Comparison of ENCODE assay signal across 8 mouse cellular contexts in the genomic region with DNA sequence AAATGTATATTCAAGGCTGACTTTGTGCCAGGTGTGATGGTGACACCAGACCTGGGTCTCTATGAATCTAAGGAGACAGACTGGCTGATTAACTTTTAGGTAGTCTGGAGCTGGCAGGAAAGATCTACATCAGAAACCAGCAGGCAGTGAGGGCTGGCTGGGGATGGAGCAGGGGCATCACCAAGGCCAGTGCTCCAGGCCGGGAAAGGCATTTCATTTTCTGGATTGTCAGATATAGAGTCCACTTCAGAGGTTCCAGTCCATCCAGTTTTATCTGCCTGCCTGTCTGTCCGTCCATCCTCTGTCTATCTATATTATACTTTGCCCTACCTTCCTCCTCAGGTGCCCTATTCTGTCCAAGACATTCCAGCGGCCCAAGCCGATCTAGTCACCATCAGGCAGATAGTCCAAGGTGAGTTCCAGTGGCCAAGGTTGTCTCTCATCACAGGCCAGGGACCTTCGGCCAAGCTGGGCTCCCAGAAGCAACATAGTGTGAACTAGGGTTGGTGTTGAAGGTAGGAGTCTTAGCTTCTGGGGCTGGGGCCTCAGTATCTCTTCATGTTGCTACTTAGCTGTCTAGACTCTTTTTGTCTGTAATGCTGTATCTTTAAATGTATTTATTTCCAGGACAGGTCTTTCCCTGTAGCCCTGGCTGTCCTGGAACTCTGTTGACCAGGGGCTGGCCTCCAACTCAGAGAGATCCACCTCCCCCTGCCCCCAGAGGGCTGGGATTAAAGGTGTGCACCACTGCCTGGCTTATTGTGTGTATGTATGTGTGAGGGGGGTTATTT. TPM values are rescaled to one million over a fixed set of nuclear protein-coding genes. Genes with fewer than 3 reads are reported as not detected.
DNase-seq lines count a peak whose midpoint lies in the region; ATAC-seq lines count a peak whose summit lies in the region.

No protein-coding gene starts in this region.

- peak overlapping the region; percentile 6 for H3K27ac ChIP-seq in intestine, embryonic 16.5 days (ENCODE audit: low read length)
- 0 out of 2 replicates have a peak overlapping the region, but pooled peaks have one; percentile 33 for H3K27ac ChIP-seq in neural tube, embryonic 13.5 days (replicated peaks)

- H3K4me3 ChIP-seq in intestine, embryonic 16.5 days (ENCODE audit: low read length): no peak overlapping the region
- no peak overlapping the region for H3K4me3 ChIP-seq in neural tube, embryonic 13.5 days

- no peak for ATAC-seq in intestine, embryonic 16.5 days
- no peak for ATAC-seq in neural tube, embryonic 13.5 days (ENCODE audit: low read depth)

- H3K27me3 ChIP-seq in intestine, embryonic 16.5 days (replicated peaks; ENCODE audit: control insufficient read depth, insufficient read depth, low read length): no peaks in the 10 kb centered on the region
- H3K27me3 ChIP-seq in neural tube, embryonic 13.5 days: no peaks in the 10 kb centered on the region

- peak; percentile 11 for DNase-seq in cerebellum, adult 11-12 months
- DNase-seq in cerebellum, adult 9-10 months: no peak
- peak; percentile 28 to 43 for DNase-seq in right cerebral cortex, postnatal 10 days (ENCODE audit: low spot score in 2 of 2)
- no peak for DNase-seq in right cerebral cortex, adult 18-20 months
- no peak for DNase-seq in frontal cortex, postnatal 25 days (ENCODE audit: low spot score in 2 of 2)
- DNase-seq in left cerebral cortex, postnatal 36 days (ENCODE audit: low spot score in 2 of 2): no peak

- WGBS in intestine, embryonic 16.5 days: 58% methylated on average over 5 of the region's 5 CpGs
- 74% methylated on average over 5 of the region's 5 CpGs for WGBS in neural tube, embryonic 13.5 days

- H3K4me1 ChIP-seq in intestine, embryonic 16.5 days (ENCODE audit: control insufficient read depth, insufficient read depth, low read length): peaks cover 13% of the 10 kb centered on the region
- peaks cover 18% of the 10 kb centered on the region for H3K4me1 ChIP-seq in neural tube, embryonic 13.5 days (replicated peaks)

- intact Hi-C loops in left cerebral cortex, postnatal 36 days (cut with DNase I): no loop called here

- no peaks in the 10 kb centered on the region for H3K36me3 ChIP-seq in intestine, embryonic 16.5 days (ENCODE audit: control insufficient read depth, insufficient read depth, low read length)
- H3K36me3 ChIP-seq in neural tube, embryonic 13.5 days: peaks cover 28% of the 10 kb centered on the region

- H3K9ac ChIP-seq in intestine, embryonic 16.5 days (ENCODE audit: low read depth, low read length): no peak overlapping the region
- H3K9ac ChIP-seq in neural tube, embryonic 13.5 days: 0 out of 2 replicates have a peak overlapping the region, but pooled peaks have one; percentile 3

- H3K4me2 ChIP-seq in intestine, embryonic 16.5 days (ENCODE audit: low read depth, low read length): no peak overlapping the region
- peak overlapping the region; percentile 86 for H3K4me2 ChIP-seq in neural tube, embryonic 13.5 days

- no peaks in the 10 kb centered on the region for H3K9me3 ChIP-seq in intestine, embryonic 16.5 days (ENCODE audit: control insufficient read depth, low read length)
- 0 out of 2 replicates have a peak, but pooled peaks cover 3% of the 10 kb centered on the region for H3K9me3 ChIP-seq in neural tube, embryonic 13.5 days

RNA-seq across cellular contexts. Expression of gene Actg1, which starts 4.6 kb away (rescaled TPM):
- polyA plus RNA-seq in intestine, embryonic 16.5 days (2015; fragmentation: Nextera tagmentation; extraction: Ambion mirVana): 2,886 and 2,944 TPM in 2 replicates
- 3,932 and 3,979 TPM in 2 replicates for polyA plus RNA-seq in neural tube, embryonic 13.5 days (2015; fragmentation: Nextera tagmentation; extraction: Ambion mirVana)
- total RNA-seq in left cerebral cortex, postnatal 36 days (2021): 1,000 to 10,000 TPM; 1,144 to 1,299 TPM

RNA-seq across cellular contexts. Expression of gene Fscn2, which starts 17.6 kb away (rescaled TPM):
- 0.55 TPM in 1 of 2 replicates, not detected in the other for polyA plus RNA-seq in intestine, embryonic 16.5 days (2015; fragmentation: Nextera tagmentation; extraction: Ambion mirVana)
- 1.3 and 1.5 TPM in 2 replicates for polyA plus RNA-seq in neural tube, embryonic 13.5 days (2015; fragmentation: Nextera tagmentation; extraction: Ambion mirVana)
- under 1 TPM; 0.25 to 0.72 TPM for total RNA-seq in left cerebral cortex, postnatal 36 days (2021)

RNA-seq across cellular contexts. Expression of gene Faap100, which starts 34.9 kb away (rescaled TPM):
- polyA plus RNA-seq in intestine, embryonic 16.5 days (2015; fragmentation: Nextera tagmentation; extraction: Ambion mirVana): 26.6 and 28.6 TPM in 2 replicates
- 53.9 and 59.7 TPM in 2 replicates for polyA plus RNA-seq in neural tube, embryonic 13.5 days (2015; fragmentation: Nextera tagmentation; extraction: Ambion mirVana)
- total RNA-seq in left cerebral cortex, postnatal 36 days (2021): 10 to 100 TPM; 12.8 to 16.4 TPM

Comparison
In these comparisons a context has a peak if more than half of its experiments do, and no peak if none do; other contexts are left out.
1. DNase-seq: peak in cerebellum, adult 11-12 months (single experiment) and right cerebral cortex, postnatal 10 days (2 of 2); none in cerebellum, adult 9-10 months (single experiment), right cerebral cortex, adult 18-20 months (single experiment), frontal cortex, postnatal 25 days (0 of 2) and left cerebral cortex, postnatal 36 days (0 of 2).